Mouse (Mus musculus) spleen, adult 12 weeks (tissue): ENCODE measurements around the gene Majin.
A peak's percentile ranks its signal among the peaks of the same experiment; 100 is the strongest.

Source experiments
- DNase-seq: peaks from one replicate; pipeline ENCODE4 v3.0.0; 2022; ENCODE audit warnings: low spot score

Gene Majin

GRCm38 (mm10) chr19:6230411-6230810 lies 46.2 kb downstream of the Majin start:
- no peak for DNase-seq

- no peak for DNase-seq
These were observed 46.8 kb downstream of the Majin start for GRCm38 (mm10) chr19:6231036-6231435.

- DNase-seq = no peak
These were observed 49.5 kb downstream of the Majin start for GRCm38 (mm10) chr19:6233647-6234046.

GRCm38 (mm10) chr19:6234337-6235083 lies 50.3 kb downstream of the Majin start:
- DNase-seq = peak; percentile 75

GRCm38 (mm10) chr19:6235084-6236052 lies 51.2 kb downstream of the Majin start, which contains the start of gene Ppp2r5b:
Ppp2r5b (minus strand) TSS chr19:6235872.
- peak; percentile 96 for DNase-seq

- DNase-seq = peak; percentile 74
These were observed 51.9 kb downstream of the Majin start for GRCm38 (mm10) chr19:6236053-6236441.

- no peak for DNase-seq
These were observed 52.7 kb downstream of the Majin start for GRCm38 (mm10) chr19:6236842-6237241.

GRCm38 (mm10) chr19:6238740-6239139 lies 54.6 kb downstream of the Majin start:
- no peak for DNase-seq

GRCm38 (mm10) chr19:6240136-6240535 lies 55.9 kb downstream of the Majin start:
- peak; percentile 24 for DNase-seq

GRCm38 (mm10) chr19:6240725-6241124 lies 56.5 kb downstream of the Majin start:
- DNase-seq = no peak

GRCm38 (mm10) chr19:6241274-6242107 lies 57.3 kb downstream of the Majin start, which contains the start of gene Atg2a:
Atg2a (plus strand) TSS chr19:6241668.
- DNase-seq = peak; percentile 98

GRCm38 (mm10) chr19:6242281-6242680 lies 58.1 kb downstream of the Majin start:
- peak; percentile 68 for DNase-seq

- DNase-seq = no peak
These were observed 59.0 kb downstream of the Majin start for GRCm38 (mm10) chr19:6243226-6243625.

- DNase-seq = no peak
These were observed 61.6 kb downstream of the Majin start for GRCm38 (mm10) chr19:6245806-6246205.

GRCm38 (mm10) chr19:6247526-6248300 lies 63.5 kb downstream of the Majin start:
- no peak for DNase-seq

- DNase-seq = no peak
These were observed 68.8 kb downstream of the Majin start for GRCm38 (mm10) chr19:6253021-6253420.

GRCm38 (mm10) chr19:6260428-6260827 lies 76.2 kb downstream of the Majin start:
- no peak for DNase-seq

GRCm38 (mm10) chr19:6260946-6261345 lies 76.8 kb downstream of the Majin start:
- no peak for DNase-seq

- DNase-seq = no peak
These were observed 77.2 kb downstream of the Majin start for GRCm38 (mm10) chr19:6261379-6261778.

- peak; percentile 74 for DNase-seq
These were observed 78.0 kb downstream of the Majin start for GRCm38 (mm10) chr19:6262222-6262621.

GRCm38 (mm10) chr19:6262839-6263433 lies 78.7 kb downstream of the Majin start:
- DNase-seq = no peak
